Mouse (Mus musculus): ENCODE data around the gene Dbr1.
A peak's percentile ranks its signal among the peaks of the same experiment; 100 is the strongest.

The Dbr1 gene

GRCm38 (mm10) chr9:99620196-99620595, 44.6 kb downstream of the Dbr1 start:
- DNase-seq = peak; percentile 76

- DNase-seq = peak; percentile 8
These were observed 46.4 kb downstream of the Dbr1 start for GRCm38 (mm10) chr9:99622034-99622433.

- DNase-seq = peak; percentile 64
These were observed 47.4 kb downstream of the Dbr1 start for GRCm38 (mm10) chr9:99622966-99623365.

GRCm38 (mm10) chr9:99624117-99624516, 48.5 kb downstream of the Dbr1 start:
- peak; percentile 79 for DNase-seq

GRCm38 (mm10) chr9:99628581-99628980, 53.0 kb downstream of the Dbr1 start:
- DNase-seq = peak; percentile 51

GRCm38 (mm10) chr9:99629281-99630011, 53.8 kb downstream of the Dbr1 start, which contains the start of gene Dzip1l:
Dzip1l (plus strand) TSS chr9:99629496.
- peak; percentile 97 for DNase-seq

- DNase-seq = no peak
These were observed 54.5 kb downstream of the Dbr1 start for GRCm38 (mm10) chr9:99630071-99630470.

GRCm38 (mm10) chr9:99630528-99631125, 55.0 kb downstream of the Dbr1 start:
- DNase-seq = no peak

- DNase-seq = no peak
These were observed 56.2 kb downstream of the Dbr1 start for GRCm38 (mm10) chr9:99631781-99632180.

GRCm38 (mm10) chr9:99632264-99632663, 56.7 kb downstream of the Dbr1 start:
- no peak for DNase-seq
